Comparison of ENCODE assay signal across 9 mouse cellular contexts in genomic region chr16:11069710-11070420, GRCm38 (mm10). TPM values are rescaled to one million over a fixed set of nuclear protein-coding genes. Genes with fewer than 3 reads are reported as not detected.
DNase-seq lines count a peak whose midpoint lies in the region; ATAC-seq lines count a peak whose summit lies in the region.
"Had no signal": no experiment of that assay in that cellular context is flagged by ENCODE, and none has a peak within 500 bp of the region (broad histone marks: within the 10 kb centered on the region; RNA-seq: fewer than 3 reads in every experiment).

No protein-coding gene starts in this region.

- no peak for ATAC-seq in forebrain, embryonic 11.5 days (replicated peaks; ENCODE audit: low FRiP score)
- no peak for ATAC-seq in heart, embryonic 12.5 days (ENCODE audit: insufficient number of reproducible peaks, low FRiP score)
- no peak for ATAC-seq in kidney, embryonic 16.5 days (ENCODE audit: low FRiP score, low TSS enrichment)

- peaks cover 51% of the 10 kb centered on the region for H3K4me1 ChIP-seq in forebrain, embryonic 10.5 days
- peaks cover 19% of the 10 kb centered on the region for H3K4me1 ChIP-seq in forebrain, embryonic 11.5 days (replicated peaks; ENCODE audit: control insufficient read depth, insufficient read depth, low read length)
- peaks cover 66% of the 10 kb centered on the region for H3K4me1 ChIP-seq in heart, embryonic 12.5 days (replicated peaks)
- peaks cover 39% of the 10 kb centered on the region for H3K4me1 ChIP-seq in kidney, embryonic 16.5 days (ENCODE audit: insufficient read depth, low read length)

- H3K36me3 ChIP-seq in forebrain, embryonic 10.5 days (replicated peaks) = peaks cover 57% of the 10 kb centered on the region
- H3K36me3 ChIP-seq in forebrain, embryonic 11.5 days (ENCODE audit: control insufficient read depth, insufficient read depth, low read length) = peaks cover 12% of the 10 kb centered on the region; the same call in 1 of the 2 replicates
- peaks cover 40% of the 10 kb centered on the region for H3K36me3 ChIP-seq in heart, embryonic 12.5 days
- peaks cover 37% of the 10 kb centered on the region for H3K36me3 ChIP-seq in kidney, embryonic 16.5 days (ENCODE audit: insufficient read depth, low read length)

- H3K27ac ChIP-seq in forebrain, embryonic 10.5 days = 0 out of 2 replicates have a peak overlapping the region, but pooled peaks have one; percentile 35
- no peak overlapping the region for H3K27ac ChIP-seq in forebrain, embryonic 11.5 days (ENCODE audit: low read depth, low read length)
- peak overlapping the region; percentile 59 for H3K27ac ChIP-seq in heart, embryonic 12.5 days (ENCODE audit: poor library complexity, severe bottlenecking)
- H3K27ac ChIP-seq in kidney, embryonic 16.5 days (ENCODE audit: low read length) = peak overlapping the region; percentile 69

- WGBS in forebrain, embryonic 10.5 days = 90% methylated on average over 7 of the region's 7 CpGs
- WGBS in forebrain, embryonic 11.5 days = 85% methylated on average over 7 of the region's 7 CpGs
- WGBS in heart, embryonic 12.5 days = 73% methylated on average over 7 of the region's 7 CpGs
- WGBS in kidney, embryonic 16.5 days = 63% methylated on average over 7 of the region's 7 CpGs

- H3K9ac ChIP-seq in forebrain, embryonic 11.5 days (ENCODE audit: low read length) = no peak overlapping the region
- H3K9ac ChIP-seq in heart, embryonic 12.5 days = no peak overlapping the region
- H3K9ac ChIP-seq in kidney, embryonic 16.5 days (replicated peaks; ENCODE audit: low read length) = no peak overlapping the region
- H3K9ac ChIP-seq: embryonic facial prominence, embryonic 15.5 days had no signal

- H3K27me3 ChIP-seq in forebrain, embryonic 10.5 days (ENCODE audit: poor library complexity, severe bottlenecking) = peaks cover 4% of the 10 kb centered on the region; the same call in 1 of the 2 replicates
- no peaks in the 10 kb centered on the region for H3K27me3 ChIP-seq in forebrain, embryonic 11.5 days (ENCODE audit: control insufficient read depth, insufficient read depth, low read length)
- H3K27me3 ChIP-seq in heart, embryonic 12.5 days (replicated peaks) = no peaks in the 10 kb centered on the region
- H3K27me3 ChIP-seq in kidney, embryonic 16.5 days (ENCODE audit: insufficient read depth, low read length) = no peaks in the 10 kb centered on the region
- H3K27me3 ChIP-seq: embryonic facial prominence, embryonic 15.5 days had no signal

- H3K9me3 ChIP-seq in forebrain, embryonic 10.5 days = no peaks in the 10 kb centered on the region
- no peaks in the 10 kb centered on the region for H3K9me3 ChIP-seq in forebrain, embryonic 11.5 days (ENCODE audit: control insufficient read depth, low read length)
- no peaks in the 10 kb centered on the region for H3K9me3 ChIP-seq in heart, embryonic 12.5 days (replicated peaks)
- H3K9me3 ChIP-seq in kidney, embryonic 16.5 days (ENCODE audit: low read length) = no peaks in the 10 kb centered on the region
- H3K9me3 ChIP-seq: embryonic facial prominence, embryonic 15.5 days had no signal

- no peak overlapping the region for H3K4me2 ChIP-seq in forebrain, embryonic 11.5 days (ENCODE audit: low read depth, low read length, severe bottlenecking)
- peak overlapping the region; percentile 75 for H3K4me2 ChIP-seq in heart, embryonic 12.5 days
- no peak overlapping the region for H3K4me2 ChIP-seq in kidney, embryonic 16.5 days (replicated peaks; ENCODE audit: low read depth, low read length)

- no peak for DNase-seq in forebrain, embryonic 10.5 days (ENCODE audit: extremely low spot score, low spot score)
- DNase-seq in forebrain, embryonic 11.5 days (ENCODE audit: low spot score) = no peak
- DNase-seq in adipocyte (ENCODE audit: low spot score) = peak; percentile 58
- DNase-seq in yolk sac, embryonic 10.5 days (ENCODE audit: low spot score) = peak; percentile 67
- no peak for DNase-seq in ovary, postnatal 14 days (ENCODE audit: low spot score)
- no peak for DNase-seq in Muller cell, postnatal 12 days (ENCODE audit: inconsistent ontology term)

- no peak overlapping the region for H3K4me3 ChIP-seq in forebrain, embryonic 10.5 days
- H3K4me3 ChIP-seq in forebrain, embryonic 11.5 days (ENCODE audit: low read depth, low read length) = no peak overlapping the region
- H3K4me3 ChIP-seq in heart, embryonic 12.5 days = no peak overlapping the region
- H3K4me3 ChIP-seq in kidney, embryonic 16.5 days (ENCODE audit: low read length) = no peak overlapping the region
- H3K4me3 ChIP-seq: embryonic facial prominence, embryonic 15.5 days had no signal

RNA-seq across cellular contexts. Expression of gene Litaf, which starts 3.9 kb away (rescaled TPM):
- 61.7 and 65.1 TPM in 2 replicates for polyA plus RNA-seq in forebrain, embryonic 10.5 days (2016; fragmentation: Nextera tagmentation; extraction: Ambion mirVana)
- polyA plus RNA-seq in forebrain, embryonic 11.5 days (2014; fragmentation: Nextera tagmentation; extraction: Ambion mirVana) = 52.0 and 57.4 TPM in 2 replicates
- 63.6 and 64.5 TPM in 2 replicates for polyA plus RNA-seq in heart, embryonic 12.5 days (2016; fragmentation: Nextera tagmentation; extraction: Ambion mirVana)
- polyA plus RNA-seq in kidney, embryonic 16.5 days (2015; fragmentation: Nextera tagmentation; extraction: Ambion mirVana) = 134 and 138 TPM in 2 replicates

RNA-seq across cellular contexts. Expression of gene Snn, which starts 9.1 kb away (rescaled TPM):
- 64.9 and 67.0 TPM in 2 replicates for polyA plus RNA-seq in forebrain, embryonic 10.5 days (2016; fragmentation: Nextera tagmentation; extraction: Ambion mirVana)
- 95.9 and 104 TPM in 2 replicates for polyA plus RNA-seq in forebrain, embryonic 11.5 days (2014; fragmentation: Nextera tagmentation; extraction: Ambion mirVana)
- polyA plus RNA-seq in heart, embryonic 12.5 days (2016; fragmentation: Nextera tagmentation; extraction: Ambion mirVana) = 38.7 and 39.4 TPM in 2 replicates
- polyA plus RNA-seq in kidney, embryonic 16.5 days (2015; fragmentation: Nextera tagmentation; extraction: Ambion mirVana) = 40.6 and 42.1 TPM in 2 replicates

Comparison
In these comparisons a context has a peak if more than half of its experiments do, and no peak if none do; other contexts are left out.
1. DNase-seq: peak in adipocyte (single experiment) and yolk sac, embryonic 10.5 days (single experiment); none in forebrain, embryonic 10.5 days (single experiment), forebrain, embryonic 11.5 days (single experiment), ovary, postnatal 14 days (single experiment) and Muller cell, postnatal 12 days (single experiment).